Mouse (Mus musculus) G1E-ER4 (cell line): ENCODE results near the gene Ctxn1. TPM values are rescaled to one million over a fixed set of nuclear protein-coding genes. Genes with fewer than 3 reads are reported as not detected.

Experiments
- GATA1 ChIP-seq: IDR thresholded peaks from one replicate; pipeline ENCODE4 v1.8.0; 2012; ENCODE audit warnings: low read length, inconsistent platforms
- polyA plus RNA-seq: library from polyadenylated mRNA; stranded (reverse); fragments of >175 nt; gene quantifications from 2 replicates; pipeline ENCODE4 v1.2.3, GENCODE M21; 2012

The Ctxn1 gene
- polyA plus RNA-seq, 1 experiment: 2.0 TPM

- no peak for TF ChIP-seq GATA1
Observed at GRCm38 (mm10) chr8:4254001-4254400, 5.1 kb downstream of the Ctxn1 start.

DNA sequence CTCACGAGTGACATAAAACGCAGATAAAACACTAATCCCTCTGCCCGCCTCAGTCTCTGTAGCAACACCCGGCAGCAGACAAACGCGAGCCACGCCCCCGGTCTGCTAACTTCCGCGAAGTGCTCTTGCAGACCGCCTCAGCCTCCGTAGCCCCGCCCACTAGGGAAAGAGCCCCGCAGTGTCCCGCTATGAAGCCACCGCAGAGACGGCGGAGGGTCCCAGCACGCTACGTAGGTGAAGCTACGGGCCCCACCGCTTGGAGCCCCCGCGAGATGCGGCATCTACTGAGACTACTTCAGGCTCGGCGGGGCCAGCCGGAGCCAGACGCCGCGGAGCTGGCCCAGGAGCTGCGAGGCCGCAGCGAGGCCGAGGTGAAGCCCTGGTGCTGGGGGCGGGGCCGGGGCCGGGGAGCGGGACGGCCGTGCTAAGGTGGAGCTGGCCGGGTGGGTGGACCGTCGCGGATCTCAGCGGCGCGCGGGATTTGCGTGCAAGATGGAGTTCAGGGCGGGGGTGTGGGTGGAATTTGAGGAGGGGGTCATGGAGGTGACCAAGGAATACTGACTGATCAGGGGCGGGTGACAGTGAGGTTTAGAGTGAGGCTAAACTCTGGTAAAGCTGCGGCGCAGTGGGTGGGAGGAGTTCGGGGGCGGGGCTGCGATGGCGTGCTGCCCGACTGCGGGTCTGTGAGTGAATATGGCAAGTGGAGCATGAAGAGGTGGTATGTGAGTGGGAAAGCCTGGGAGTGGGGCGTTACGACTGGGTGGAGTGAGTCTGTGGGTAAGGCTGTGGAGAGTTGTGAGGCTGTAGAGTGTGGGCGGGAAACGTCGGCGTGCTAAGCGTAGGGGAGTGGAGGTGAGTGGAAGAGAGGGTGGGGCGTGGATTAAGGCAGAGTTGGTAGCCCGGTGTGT, 5.9 kb downstream of the Ctxn1 start, which contains the start of gene Snapc2:
TSS of gene Snapc2 (plus strand) at position 147 of the 908 bp plus-strand sequence.
- TF ChIP-seq GATA1: no peak

DNA sequence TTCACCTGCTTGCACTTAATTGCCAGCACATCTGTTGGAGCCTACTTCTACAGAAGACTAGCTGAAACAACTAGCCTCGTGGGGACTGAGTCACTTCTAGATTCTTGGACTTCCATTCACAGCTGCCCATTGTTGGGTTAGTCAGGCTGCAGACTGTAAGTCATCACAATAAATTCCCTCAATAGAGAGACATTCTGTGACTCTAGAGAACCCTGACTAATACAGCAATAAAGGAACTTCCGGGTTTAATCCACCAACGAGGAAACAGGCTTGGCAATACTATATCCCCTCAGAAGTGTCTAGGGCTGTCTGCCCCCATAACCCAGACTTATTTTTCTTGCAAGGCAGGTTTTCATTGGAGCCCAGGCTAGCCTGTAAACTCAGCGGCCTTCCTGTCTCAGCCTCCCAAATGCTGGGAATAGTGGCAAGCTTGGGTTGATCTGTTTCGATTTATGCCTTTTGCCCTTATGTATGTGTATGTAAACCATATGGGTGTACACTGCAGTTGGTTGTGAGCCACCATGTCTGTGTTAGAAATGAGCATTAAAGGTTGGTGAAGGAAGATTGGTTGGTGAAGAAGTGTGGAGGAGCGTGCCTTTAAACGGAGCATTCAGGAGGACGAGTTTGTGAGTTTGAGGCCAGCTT, 6.8 kb downstream of the Ctxn1 start:
- TF ChIP-seq GATA1: no peak

- no peak for TF ChIP-seq GATA1
Observed at GRCm38 (mm10) chr8:4250306-4250970, 8.6 kb downstream of the Ctxn1 start.

DNA sequence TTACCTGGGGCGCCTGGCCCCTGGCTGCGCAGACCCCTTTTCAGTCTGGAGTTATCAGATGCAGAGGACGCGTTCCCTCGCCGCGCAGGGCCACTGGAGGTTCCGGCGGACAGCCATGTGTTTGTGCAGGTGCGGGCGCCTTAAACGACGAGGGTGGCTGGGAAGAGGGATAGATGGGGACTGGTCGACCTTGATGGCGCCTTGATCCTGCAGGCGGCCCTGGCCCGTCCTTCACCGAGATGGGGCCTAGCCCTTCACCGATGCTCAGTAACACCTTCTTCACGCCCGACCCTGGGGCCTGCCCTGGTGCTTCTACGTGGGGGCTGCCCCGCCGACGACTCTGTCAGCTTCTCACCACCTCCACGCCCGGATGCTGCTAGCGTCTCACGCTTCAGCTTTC, 9.9 kb downstream of the Ctxn1 start:
- TF ChIP-seq GATA1: no peak

DNA sequence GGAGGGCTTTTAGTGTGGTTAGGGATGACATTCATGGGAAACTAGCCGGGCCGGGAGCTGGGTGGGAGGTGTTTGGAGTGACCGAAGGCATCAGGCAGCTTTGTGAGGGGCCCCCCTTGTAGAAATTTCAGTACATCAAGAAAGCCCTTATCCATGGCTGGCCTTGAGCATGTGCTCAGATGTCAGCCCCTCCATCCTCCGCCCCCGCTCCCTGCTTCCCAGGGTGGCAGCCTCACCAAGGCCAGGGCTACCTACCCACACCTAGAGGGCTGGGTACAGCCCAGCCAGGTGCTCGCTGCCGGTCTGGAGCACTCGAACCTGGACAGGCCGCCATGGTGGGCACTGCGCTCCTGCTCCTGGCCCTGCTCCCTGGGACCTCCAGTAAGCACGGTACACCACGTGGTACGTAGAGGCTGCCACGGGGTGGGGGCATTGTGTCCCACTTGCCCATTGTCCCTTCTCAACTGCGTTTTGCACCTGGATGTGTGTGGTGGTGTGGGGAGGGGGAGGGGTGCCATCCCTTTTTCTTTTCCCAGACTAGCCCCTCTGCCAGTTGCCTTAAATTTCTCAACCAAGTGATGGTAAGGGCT, 11.0 kb downstream of the Ctxn1 start, which contains the start of gene Tgfbr3l:
TSS of gene Tgfbr3l (plus strand) at position 264 of the 590 bp plus-strand sequence.
- TF ChIP-seq GATA1: no peak

DNA sequence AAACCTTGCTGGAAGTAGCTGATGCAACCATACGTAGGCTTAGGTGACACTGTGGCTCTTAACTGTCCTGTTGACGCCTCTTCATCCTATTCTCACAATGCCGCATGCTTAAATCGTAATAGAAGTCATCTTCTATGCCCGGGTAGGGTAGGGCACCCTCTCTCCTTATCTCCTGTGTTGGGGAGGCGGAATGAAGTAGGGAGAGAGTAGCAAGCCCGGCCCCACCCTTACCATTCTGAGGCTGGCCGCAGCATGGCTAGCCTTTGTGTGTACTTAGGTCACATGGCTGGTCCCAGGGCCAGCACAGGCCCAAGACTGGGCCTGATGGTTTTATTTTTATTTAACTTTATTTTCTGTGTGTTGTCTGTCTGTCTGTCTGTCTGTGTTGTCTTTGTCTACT, 11.8 kb downstream of the Ctxn1 start:
- no peak for TF ChIP-seq GATA1

DNA sequence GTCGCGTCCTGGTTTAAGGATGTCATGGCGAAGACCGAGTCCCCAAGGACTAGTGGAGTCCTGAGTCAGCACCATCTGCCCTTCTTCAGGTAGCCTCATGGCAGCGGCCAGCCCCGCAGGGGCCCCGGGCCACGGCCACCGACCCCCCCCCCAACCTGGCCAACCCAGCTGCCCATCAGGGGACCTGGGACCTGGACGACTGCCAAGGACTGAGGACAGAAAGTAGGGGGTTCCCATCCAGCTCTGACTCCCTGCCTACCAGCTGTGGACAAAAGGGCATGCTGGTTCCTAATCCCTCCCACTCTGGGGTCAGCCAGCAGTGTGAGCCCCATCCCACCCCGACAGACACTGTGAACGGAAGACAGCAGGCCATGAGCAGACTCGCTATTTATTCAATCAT, 13.3 kb downstream of the Ctxn1 start:
- no peak for TF ChIP-seq GATA1

GRCm38 (mm10) chr8:4245061-4245460, 14.0 kb downstream of the Ctxn1 start:
- no peak for TF ChIP-seq GATA1

GRCm38 (mm10) chr8:4239193-4239890, 19.7 kb downstream of the Ctxn1 start:
- no peak for TF ChIP-seq GATA1

GRCm38 (mm10) chr8:4238434-4239192, 20.5 kb downstream of the Ctxn1 start, which contains the start of the genes Map2k7 and Gm49320:
Gene Map2k7 (plus strand): TSS chr8:4238740.
Gene Gm49320 (plus strand): TSS chr8:4238865.
- TF ChIP-seq GATA1: no peak

DNA sequence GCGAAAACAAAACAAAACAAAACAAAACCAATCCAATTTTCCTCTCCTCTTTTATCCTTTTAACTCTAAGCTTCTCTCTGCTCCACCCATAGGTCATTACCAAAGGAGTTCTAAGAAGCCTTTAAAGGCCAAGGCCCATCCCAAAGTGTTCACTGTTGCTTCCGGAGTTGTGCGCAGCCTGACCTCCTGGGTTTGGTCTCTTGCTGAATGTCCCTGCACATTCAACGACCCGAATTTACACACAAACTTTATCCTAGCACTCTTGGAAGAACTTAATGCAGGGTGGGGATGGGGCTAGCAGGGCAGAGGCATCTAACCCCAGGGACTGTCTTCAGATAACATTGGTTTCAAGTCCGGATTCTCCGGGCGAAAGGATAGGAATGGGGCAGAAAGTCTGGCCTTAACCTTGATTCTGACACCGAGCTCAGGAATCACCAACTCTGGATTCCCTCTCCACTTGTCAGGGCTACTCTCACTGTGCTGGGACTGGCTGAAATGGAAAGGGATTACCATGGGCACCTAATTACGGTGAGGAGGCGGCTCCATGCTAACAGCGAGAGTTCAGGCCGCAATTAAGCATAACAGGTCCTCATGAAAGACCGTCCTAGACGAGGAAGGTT, 21.1 kb downstream of the Ctxn1 start:
- TF ChIP-seq GATA1: no peak

DNA sequence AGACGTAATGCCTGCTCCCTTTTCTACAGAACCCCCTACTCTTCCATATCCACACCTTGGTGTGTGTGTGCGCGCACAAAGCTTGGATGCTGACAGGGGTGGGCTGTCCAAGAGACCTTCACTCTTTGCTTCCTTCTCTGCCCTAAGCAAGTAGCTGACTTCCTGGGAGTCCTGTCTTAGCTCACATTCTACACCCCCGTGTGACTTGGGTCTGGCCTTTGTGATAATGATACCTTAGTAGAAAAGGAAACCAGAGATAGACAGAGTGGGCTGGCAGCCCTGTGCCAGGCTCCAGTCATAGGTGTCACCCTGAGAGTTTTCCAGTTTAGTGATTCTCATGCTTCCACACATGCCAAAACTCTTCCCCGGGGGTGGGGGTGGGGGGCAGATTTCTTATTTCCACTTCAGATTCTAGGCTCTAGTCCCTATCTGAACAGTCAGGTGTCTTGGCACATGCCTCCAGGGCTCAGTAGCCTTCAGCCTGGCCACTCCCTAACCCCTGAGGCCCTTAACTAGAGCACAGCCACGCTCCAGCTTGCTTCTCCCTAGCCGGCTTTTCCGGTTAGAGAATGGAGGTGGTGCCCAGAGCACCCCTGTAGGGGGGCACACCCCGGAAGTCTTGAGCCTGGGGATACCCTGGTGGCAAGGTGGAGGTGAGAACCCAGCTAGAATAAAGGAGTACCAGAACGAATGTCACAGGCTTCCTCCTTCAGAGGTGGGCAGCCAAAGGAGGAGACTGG, 28.3 kb downstream of the Ctxn1 start:
- no peak for TF ChIP-seq GATA1
